Mouse (Mus musculus) CH12.LX (cell line): ENCODE results near the gene Scamp5. TPM values are rescaled to one million over a fixed set of nuclear protein-coding genes. Genes with fewer than 3 reads are reported as not detected.
A peak's percentile ranks its signal among the peaks of the same experiment; 100 is the strongest.

Source experiments
- DNase-seq: peaks from one replicate; pipeline ENCODE4 v3.0.0-alpha.2; 2013; ENCODE audit errors: extremely low read depth
- H3K27ac ChIP-seq: 2 replicates; pipeline ENCODE4 v1.5.1; 2012; ENCODE audit warnings: low read depth, mild to moderate bottlenecking, control low read depth, moderate library complexity; ENCODE audit not compliant: insufficient read depth
- H3K27me3 ChIP-seq: replicated peaks from 2 replicates; pipeline ENCODE3; 2012; ENCODE audit warnings: inconsistent platforms
- H3K36me3 ChIP-seq, 2 experiments: replicated peaks in 1 of 2; 2 replicates each; pipeline versions ENCODE3 to v1.6.1; 2012; ENCODE audit warnings: inconsistent platforms in 1 of 2, low read length in 1 of 2, mild to moderate bottlenecking in 1 of 2, mixed read lengths in 1 of 2, moderate library complexity in 1 of 2; ENCODE audit not compliant: control insufficient read depth in 1 of 2, insufficient read depth in 1 of 2
- H3K4me1 ChIP-seq, 2 experiments: 2 replicates each; pipeline ENCODE4 v1.6.1; 2012; ENCODE audit warnings: inconsistent platforms in 1 of 2, moderate library complexity in 1 of 2; ENCODE audit not compliant: insufficient read depth in 2 of 2, control insufficient read depth in 1 of 2
- H3K4me2 ChIP-seq: 2 replicates; pipeline ENCODE4 v1.6.1; 2012; ENCODE audit warnings: low read depth, mild to moderate bottlenecking, control low read depth; ENCODE audit not compliant: poor library complexity, insufficient read depth, severe bottlenecking
- H3K4me3 ChIP-seq, 3 experiments: fragments of 150-350 bp in 1 of 3; sonication (generic) in 1 of 3; replicated peaks in 1 of 3; 2 replicates each; pipeline versions ENCODE3 to v1.5.1; 2011 to 2012; ENCODE audit warnings: low read depth in 2 of 3, low read length in 2 of 3, mild to moderate bottlenecking in 2 of 3, moderate library complexity in 2 of 3, control low read depth in 1 of 3, improper control_type of control experiment in 1 of 3, inconsistent platforms in 1 of 3, mixed read lengths in 1 of 3; ENCODE audit not compliant: poor library complexity in 1 of 3
- H3K79me2 ChIP-seq: replicated peaks from 2 replicates; pipeline ENCODE4 v1.6.1; 2012; ENCODE audit warnings: mild to moderate bottlenecking, moderate library complexity; ENCODE audit not compliant: control insufficient read depth, poor library complexity, insufficient read depth, severe bottlenecking; ENCODE audit errors: extremely low read depth
- H3K9ac ChIP-seq: 2 replicates; pipeline ENCODE4 v1.6.1; 2012; ENCODE audit warnings: low read depth, mild to moderate bottlenecking, control low read depth, moderate library complexity; ENCODE audit not compliant: insufficient read depth
- H3K9me3 ChIP-seq: replicated peaks from 2 replicates; pipeline ENCODE3; 2012; ENCODE audit warnings: low read length, inconsistent platforms, mixed read lengths
- CTCF ChIP-seq, 2 experiments: IDR thresholded peaks in 1 of 2; conservative IDR thresholded peaks in 1 of 2; 2 replicates each; pipeline ENCODE4 v1.5.1; 2011 to 2012; ENCODE audit warnings: low read depth in 2 of 2, low read length in 2 of 2, improper control_type of control experiment in 1 of 2, inconsistent platforms in 1 of 2, mild to moderate bottlenecking in 1 of 2, moderate library complexity in 1 of 2
- E2F4 ChIP-seq: IDR thresholded peaks from 2 replicates; pipeline ENCODE4 v1.6.1; 2011; ENCODE audit warnings: low read depth, low read length, improper control_type of control experiment; ENCODE audit not compliant: insufficient replicate concordance
- EP300 ChIP-seq: IDR thresholded peaks from 2 replicates; pipeline ENCODE4 v1.6.1; 2011; ENCODE audit warnings: low read length, improper control_type of control experiment
- ETS1 ChIP-seq: conservative IDR thresholded peaks from 2 replicates; pipeline ENCODE4 v1.6.1; 2012; ENCODE audit warnings: low read depth, mild to moderate bottlenecking, inconsistent platforms, low read length, improper control_type of control experiment, moderate library complexity
- HCFC1 ChIP-seq: IDR thresholded peaks from 2 replicates; pipeline ENCODE4 v1.6.1; 2012; ENCODE audit warnings: low read depth, mild to moderate bottlenecking, inconsistent platforms, low read length, improper control_type of control experiment
- JUN ChIP-seq: IDR thresholded peaks from 2 replicates; pipeline ENCODE4 v1.6.1; 2011; ENCODE audit warnings: low read depth, mild to moderate bottlenecking, low read length, improper control_type of control experiment, moderate library complexity; ENCODE audit not compliant: insufficient read depth
- MEF2A ChIP-seq: IDR thresholded peaks from 2 replicates; pipeline ENCODE4 v1.6.1; 2014; ENCODE audit warnings: low read depth, mild to moderate bottlenecking, inconsistent platforms, low read length, improper control_type of control experiment, borderline replicate concordance
- MYC ChIP-seq: IDR thresholded peaks from 2 replicates; pipeline ENCODE4 v1.6.1; 2011; ENCODE audit warnings: low read depth, mild to moderate bottlenecking, improper control_type of control experiment, low read length
- NELFE ChIP-seq: IDR thresholded peaks from 2 replicates; pipeline ENCODE4 v1.6.1; 2011; ENCODE audit warnings: low read depth, low read length, improper control_type of control experiment
- NRF1 ChIP-seq: IDR thresholded peaks from 2 replicates; pipeline ENCODE4 v1.6.1; 2014; ENCODE audit warnings: low read depth, mild to moderate bottlenecking, inconsistent platforms, low read length, improper control_type of control experiment, moderate library complexity
- PAX5 ChIP-seq: IDR thresholded peaks from 2 replicates; pipeline ENCODE4 v1.6.1; 2012; ENCODE audit warnings: low read length, inconsistent platforms, mixed read lengths
- POLR2AphosphoS2 ChIP-seq: IDR thresholded peaks from 2 replicates; pipeline ENCODE4 v1.6.1; 2011; ENCODE audit warnings: low read depth, low read length, improper control_type of control experiment
- TBP ChIP-seq: conservative IDR thresholded peaks from 2 replicates; pipeline ENCODE4 v1.6.1; 2011; ENCODE audit warnings: low read depth, low read length, improper control_type of control experiment
- TCF12 ChIP-seq: IDR thresholded peaks from 2 replicates; pipeline ENCODE4 v1.6.1; 2014; ENCODE audit warnings: low read depth, mild to moderate bottlenecking, inconsistent platforms, low read length, improper control_type of control experiment
- UBTF ChIP-seq: IDR thresholded peaks from 2 replicates; pipeline ENCODE4 v1.6.1; 2012; ENCODE audit warnings: low read depth, mild to moderate bottlenecking, inconsistent platforms, low read length, improper control_type of control experiment, moderate library complexity
- ZC3H11A ChIP-seq: IDR thresholded peaks from 2 replicates; pipeline ENCODE4 v1.6.1; 2012; ENCODE audit warnings: low read depth, mild to moderate bottlenecking, inconsistent platforms, low read length, improper control_type of control experiment
- ZMIZ1 ChIP-seq: IDR thresholded peaks from 2 replicates; pipeline ENCODE4 v1.6.1; 2012; ENCODE audit warnings: low read depth, mild to moderate bottlenecking, inconsistent platforms, low read length, improper control_type of control experiment
- dilution Hi-C: fragments of 300-500 bp; cut with MboI; formaldehyde crosslinking; loops from 2 replicates; pipeline ENCODE4 v1.14.3; 2020; ENCODE audit warnings: low sequenced_read_pairs; ENCODE audit not compliant: extremely low pct_unique_long_range_greater_than_20kb, extremely low pct_ligation_motif_present
- in situ Hi-C: fragments of 300-500 bp; cut with MboI; formaldehyde crosslinking; loops from 3 replicates; pipeline ENCODE4 v1.14.3; 2019; ENCODE audit warnings: low sequenced_read_pairs, low pct_ligation_motif_present, low pct_unique_long_range_greater_than_20kb, mixed read lengths
- polyA plus RNA-seq: library from polyadenylated mRNA; unstranded; fragments of >175 nt; gene quantifications from 2 replicates; pipeline ENCODE4 v1.2.1, GENCODE M21; 2012; ENCODE audit warnings: low read depth; ENCODE audit not compliant: insufficient read length
- total RNA-seq, 2 experiments: library from RNA; depleted of rRNA; stranded (reverse); fragments of 300-350 nt in 1 of 2; fragments of >200 nt in 1 of 2; gene quantifications; 2 replicates each; pipeline ENCODE4 v1.2.3; 2012 to 2014

Gene Scamp5
- total and polyA plus RNA-seq, 3 experiments: 0.34 to 2.1 (median 0.99) TPM

DNA sequence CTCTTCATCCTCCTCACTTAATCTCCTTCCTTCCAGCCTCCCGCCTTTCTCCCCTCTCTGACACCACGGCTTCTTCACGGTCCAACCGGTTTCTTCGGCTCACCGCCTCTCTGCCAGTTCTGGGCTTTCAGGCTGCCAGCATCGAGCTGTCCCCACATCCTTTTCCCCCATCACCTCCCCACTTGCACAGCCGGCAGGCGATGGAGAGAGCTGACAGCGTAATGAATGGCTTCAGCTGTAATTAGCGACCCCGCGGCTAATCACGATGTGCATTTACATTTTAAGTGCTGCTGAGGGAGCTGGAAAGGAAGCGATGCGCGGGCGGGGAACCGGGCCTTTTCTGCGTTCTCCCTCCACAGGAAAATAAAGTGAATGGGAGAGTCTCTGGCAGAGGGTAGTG, 34.0 kb upstream of the Scamp5 start (continued):
- TF ChIP-seq JUN: no peak

DNA sequence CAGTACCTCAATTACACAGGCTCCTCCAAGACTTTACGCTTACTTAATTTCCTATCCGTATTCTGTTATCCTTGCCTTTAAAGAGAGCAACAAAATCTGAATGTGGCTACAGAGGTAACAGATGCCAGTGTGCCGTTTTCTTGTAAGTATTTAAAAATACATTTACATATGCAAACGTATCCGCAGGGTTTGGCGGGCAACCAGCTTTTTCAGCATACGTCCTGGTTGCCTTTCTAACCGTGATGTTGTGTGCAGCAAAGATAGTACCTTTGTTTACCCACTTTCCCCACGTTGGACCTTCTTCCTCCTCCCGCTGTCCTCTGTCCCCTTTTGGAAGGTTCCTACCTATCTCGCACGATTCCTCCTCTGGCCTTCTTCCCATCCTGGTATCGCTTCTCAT, 33.6 kb upstream of the Scamp5 start:
- no peak overlapping the region for H3K4me3 ChIP-seq
- H3K9ac ChIP-seq: no peak overlapping the region
- peaks cover 0 to 3% of the 10 kb centered on the region in 2 experiments; a peak in 1 of 4 replicates for H3K4me1 ChIP-seq
- peaks cover 0 to 8% of the 10 kb centered on the region in 2 experiments for H3K36me3 ChIP-seq
- peaks cover 4% of the 10 kb centered on the region for H3K9me3 ChIP-seq
- peaks cover 2% of the 10 kb centered on the region for H3K27me3 ChIP-seq
- no peaks in the 10 kb centered on the region for H3K79me2 ChIP-seq
- in situ Hi-C loops (loop anchor here (10.0 kb wide), 1 partner anchor 57 kb away; the partner anchor contains the start of gene Ppcdc), dilution Hi-C loops (no loop called here)
- DNase-seq: no peak
- no peak overlapping the region for H3K27ac ChIP-seq
- no peak for TF ChIP-seq NRF1
- TF ChIP-seq ZC3H11A: no peak
- H3K4me2 ChIP-seq: 0 out of 2 replicates have a peak overlapping the region, but pooled peaks have one; percentile 25

GRCm38 (mm10) chr9:57498536-57498935, 30.7 kb upstream of the Scamp5 start:
- in situ Hi-C loops: no loop called here
- H3K4me2 ChIP-seq: no peak overlapping the region
- no peaks in the 10 kb centered on the region for H3K36me3 ChIP-seq
- no peak for TF ChIP-seq HCFC1
- no peak for TF ChIP-seq PAX5
- no peak for TF ChIP-seq NELFE
- no peak for TF ChIP-seq POLR2AphosphoS2
- no peak for TF ChIP-seq MYC
- no peak for TF ChIP-seq ZC3H11A
- TF ChIP-seq ZMIZ1: no peak
- TF ChIP-seq TBP: no peak
- TF ChIP-seq ETS1: no peak
- TF ChIP-seq MEF2A: no peak
- no peak for TF ChIP-seq E2F4
- no peak for TF ChIP-seq TCF12
- TF ChIP-seq CTCF (conservative IDR thresholded peaks at IDR 0.05 in 1 of 2, IDR thresholded peaks at IDR 0.05 in 1 of 2; ENCODE audit: low read depth in 2 of 2, low read length in 2 of 2): no peak
- TF ChIP-seq EP300: no peak
- TF ChIP-seq UBTF: no peak
- H3K9ac ChIP-seq: no peak overlapping the region
- dilution Hi-C loops: no loop called here
- H3K4me1 ChIP-seq: peaks cover 0 to 3% of the 10 kb centered on the region in 2 experiments; a peak in 1 of 4 replicates
- no peak overlapping the region for H3K4me3 ChIP-seq
- no peak for DNase-seq
- peaks cover 2% of the 10 kb centered on the region for H3K27me3 ChIP-seq
- no peaks in the 10 kb centered on the region for H3K9me3 ChIP-seq
- no peaks in the 10 kb centered on the region for H3K79me2 ChIP-seq
- H3K27ac ChIP-seq: no peak overlapping the region
